Mouse (Mus musculus): ENCODE data around the gene Cnst.
"Not testable (repeated sequence)": the region's sequence is repeated elsewhere in the genome, so short reads cannot be mapped to it uniquely, and the experiment has no call there.

Cnst gene

GRCm38 (mm10) chr1:179645101-179645979 lies 99.2 kb downstream of the Cnst start:
- peak; percentile 55 to 69 for DNase-seq (ENCODE audit: low spot score in 2 of 2)

DNA sequence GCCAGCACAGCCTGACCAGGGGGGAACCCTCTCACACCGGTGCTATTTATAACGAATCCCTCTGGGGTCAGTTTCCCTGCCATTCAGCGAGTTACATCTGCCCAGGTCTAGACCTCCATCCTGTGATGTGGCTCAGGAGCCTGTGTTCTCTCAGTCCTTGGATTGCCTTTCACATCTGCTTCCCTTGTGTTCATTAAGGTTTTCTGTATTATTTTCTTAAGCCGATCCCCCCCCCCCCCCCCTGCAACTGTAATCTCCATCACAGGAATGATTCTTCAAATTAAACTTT lies 99.8 kb downstream of the Cnst start:
- DNase-seq (ENCODE audit: low spot score in 2 of 2) = no peak

GRCm38 (mm10) chr1:179648678-179649077 lies 102.5 kb downstream of the Cnst start:
- DNase-seq (ENCODE audit: low spot score in 2 of 2) = not testable (repeated sequence)

DNA sequence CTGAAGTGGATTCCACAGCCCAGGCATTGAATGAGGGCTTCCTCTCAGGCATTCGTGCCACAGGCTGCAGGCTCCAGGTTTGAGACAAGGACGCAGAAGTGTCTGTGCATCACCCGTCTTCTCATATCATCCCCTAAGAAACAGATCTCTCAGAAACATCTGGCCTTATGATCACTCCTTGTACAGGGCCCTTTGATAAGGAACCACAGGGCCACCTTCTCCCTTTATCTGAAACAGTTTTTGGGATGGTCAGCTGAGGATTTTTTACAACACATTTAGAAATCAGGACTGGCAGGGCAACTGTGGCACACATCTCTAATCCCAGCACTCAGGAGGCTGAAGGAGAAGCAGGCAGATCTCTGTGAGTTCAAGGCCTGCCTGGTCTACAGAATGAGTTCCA lies 103.2 kb downstream of the Cnst start:
- DNase-seq (ENCODE audit: low spot score in 2 of 2) = no peak

DNA sequence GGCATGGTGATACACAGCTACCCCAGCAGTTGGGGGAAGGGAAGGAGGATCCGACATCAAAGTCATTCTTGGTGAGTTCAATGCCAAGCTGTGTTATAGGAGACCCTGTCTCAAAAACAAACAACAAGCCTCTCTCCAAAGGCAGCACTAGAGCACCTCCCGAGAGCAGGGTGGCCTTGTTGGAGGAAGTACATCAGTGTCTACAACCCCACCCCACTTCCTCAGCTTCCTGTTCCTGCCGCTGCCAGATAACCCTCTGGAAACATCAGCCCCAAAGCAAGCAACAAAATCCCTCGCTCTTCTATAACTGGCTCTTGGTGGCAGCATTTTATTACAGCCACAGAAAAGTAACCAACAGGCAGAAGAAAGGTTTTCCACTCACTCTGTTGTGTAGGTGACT lies 104.1 kb downstream of the Cnst start:
- DNase-seq (ENCODE audit: low spot score in 2 of 2) = no peak

- DNase-seq (ENCODE audit: low spot score in 2 of 2) = no peak
Measured at GRCm38 (mm10) chr1:179651224-179651623, 105.1 kb downstream of the Cnst start.

DNA sequence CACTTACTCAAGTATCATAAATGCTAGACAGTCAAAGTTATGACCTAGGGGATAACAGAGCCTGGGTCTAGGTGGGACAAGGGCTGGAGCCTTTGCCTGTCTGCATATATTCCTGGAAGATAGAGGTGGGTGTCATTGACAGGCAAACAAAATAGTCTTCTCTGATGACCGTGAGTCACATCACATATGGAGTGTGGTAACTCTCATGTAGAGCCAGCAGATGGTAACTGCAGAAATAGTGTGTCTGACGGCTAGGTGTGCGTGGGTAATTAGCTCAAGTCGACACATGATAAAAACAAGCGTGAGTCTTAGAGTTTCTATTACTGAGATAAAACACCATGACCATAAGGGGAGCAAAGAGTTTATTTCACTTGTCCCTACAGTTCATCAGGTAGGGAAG lies 116.9 kb downstream of the Cnst start:
- no peak for DNase-seq (ENCODE audit: low spot score in 2 of 2)

DNA sequence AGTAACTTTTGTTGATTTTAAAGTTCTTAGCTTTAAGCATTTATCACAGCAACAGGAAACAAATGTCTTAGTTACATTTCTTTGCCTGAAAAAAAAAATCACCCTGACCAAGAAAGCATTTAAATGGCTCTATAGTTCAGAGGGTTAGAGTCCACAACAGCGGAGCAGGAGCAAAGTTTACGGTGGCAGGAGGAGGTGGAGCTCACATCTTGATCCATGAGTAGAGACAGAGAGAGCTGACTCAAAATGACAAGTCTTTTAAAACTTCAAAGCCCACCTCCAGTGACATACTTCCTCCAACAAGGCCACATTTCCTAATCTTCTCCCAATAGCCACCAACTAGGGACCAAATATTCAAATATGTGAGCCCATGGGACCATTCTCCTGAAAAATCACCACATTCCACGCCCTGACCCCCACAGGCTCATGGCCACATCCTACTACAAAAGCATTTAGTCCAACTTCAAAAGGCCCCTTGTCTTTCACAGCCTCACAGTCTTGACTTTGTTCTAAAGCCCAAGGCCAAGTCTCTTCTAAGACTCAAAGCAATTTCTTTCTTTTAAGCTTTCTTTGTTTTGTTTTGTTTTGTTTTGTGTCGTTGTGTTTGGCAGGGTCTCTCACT lies 118.2 kb downstream of the Cnst start:
- no peak for DNase-seq (ENCODE audit: low spot score in 2 of 2)

- DNase-seq (ENCODE audit: low spot score in 2 of 2) = no peak
Measured at GRCm38 (mm10) chr1:179666971-179667370, 120.8 kb downstream of the Cnst start.

- no peak for DNase-seq (ENCODE audit: low spot score in 2 of 2)
Measured at GRCm38 (mm10) chr1:179667450-179667849, 121.3 kb downstream of the Cnst start.

DNA sequence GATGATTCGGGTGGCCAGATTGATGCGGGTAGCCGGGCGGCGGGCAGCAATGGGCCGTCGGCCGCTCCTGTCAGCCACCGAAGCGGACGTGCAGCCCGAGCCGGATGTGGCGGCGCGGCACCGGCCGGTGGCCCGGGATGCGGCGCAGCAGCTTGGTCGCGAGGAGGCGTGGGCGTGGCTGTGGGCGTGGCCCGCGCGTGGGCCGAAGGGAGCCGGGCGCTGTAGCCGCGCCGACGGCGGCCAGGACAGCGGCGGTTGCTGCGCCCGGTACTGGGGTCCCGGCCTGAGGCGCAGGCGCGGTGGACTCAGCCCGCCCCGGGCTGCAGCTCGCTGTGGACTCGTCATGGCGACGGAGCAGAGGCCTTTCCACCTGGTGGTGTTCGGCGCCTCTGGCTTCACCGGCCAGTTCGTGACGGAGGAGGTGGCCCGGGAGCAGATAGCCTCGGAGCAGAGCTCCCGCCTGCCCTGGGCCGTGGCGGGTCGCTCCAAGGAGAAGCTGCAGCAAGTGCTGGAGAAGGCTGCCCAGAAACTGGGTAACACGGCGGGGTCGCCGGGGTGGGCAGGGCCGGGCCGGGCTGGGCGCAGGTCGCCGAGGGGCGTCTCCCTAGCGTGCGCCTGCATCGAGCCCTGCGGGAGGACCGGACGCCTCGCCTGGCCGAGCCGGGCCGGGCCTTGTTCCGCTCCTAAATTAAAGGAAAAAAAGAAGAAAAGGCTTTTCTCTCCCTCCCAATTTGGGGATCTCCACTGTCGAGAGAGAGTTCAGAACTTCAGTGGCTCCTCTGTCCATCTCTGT lies 122.0 kb downstream of the Cnst start, which contains the start of gene Sccpdh:
TSS of gene Sccpdh (plus strand) at position 198 of the 793 bp plus-strand sequence.
- DNase-seq (ENCODE audit: low spot score in 2 of 2) = peak; percentile 82 to 83

- no peak for DNase-seq (ENCODE audit: low spot score in 2 of 2)
Measured at GRCm38 (mm10) chr1:179668836-179669537, 122.8 kb downstream of the Cnst start.

DNA sequence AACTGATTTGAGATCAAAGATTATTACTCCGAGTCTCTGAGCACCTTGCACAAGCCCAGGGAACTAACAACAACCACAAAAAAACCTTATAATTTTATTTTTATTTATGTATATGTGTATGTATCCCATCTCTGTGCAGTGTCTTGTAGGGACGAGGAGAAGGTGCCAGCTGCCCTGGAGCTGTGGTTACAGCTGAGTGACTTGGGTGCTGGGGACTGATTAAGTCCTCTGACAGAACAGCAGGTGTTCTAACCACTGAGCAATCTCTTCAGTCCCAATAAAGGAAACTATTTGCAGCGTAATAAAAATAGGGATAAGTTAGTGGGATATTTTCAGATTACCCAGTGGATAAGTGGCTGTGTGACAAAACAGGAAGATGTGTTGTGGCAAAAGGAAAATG lies 128.2 kb downstream of the Cnst start:
- no peak for DNase-seq (ENCODE audit: low spot score in 2 of 2)

GRCm38 (mm10) chr1:179677031-179677430 lies 130.9 kb downstream of the Cnst start:
- no peak for DNase-seq (ENCODE audit: low spot score in 2 of 2)
